Mouse (Mus musculus): ENCODE measurements around the gene Saal1. TPM values are rescaled to one million over a fixed set of nuclear protein-coding genes. Genes with fewer than 3 reads are reported as not detected.

Gene Saal1
- polyA plus RNA-seq, 1 experiment from 2014 or later = 28.9 TPM

- Histone ChIP-seq H3K27ac (no peak overlapping the region), H3K9me3 (no peaks in the 10 kb centered on the region), H3K9ac (no peak overlapping the region), H3K27me3 (no peaks in the 10 kb centered on the region), H3K4me1 (no peaks in the 10 kb centered on the region), H3K4me3 (no peak overlapping the region), H3K4me2 (no peak overlapping the region), H3K36me3 (no peaks in the 10 kb centered on the region)
- no peak for ATAC-seq (ENCODE audit: insufficient number of reproducible peaks, low FRiP score, low TSS enrichment, low read depth)
- WGBS = 76% methylated on average over 4 of the region's 4 CpGs
These were observed 61.9 kb downstream of the Saal1 start for GRCm38 (mm10) chr7:46648431-46649140.

- H3K27me3 ChIP-seq = no peaks in the 10 kb centered on the region
- WGBS = 84% methylated on average over 1 of the region's 1 CpGs
- H3K4me1 ChIP-seq = peaks cover 13% of the 10 kb centered on the region
- no peaks in the 10 kb centered on the region for H3K36me3 ChIP-seq
- no peak overlapping the region for H3K27ac ChIP-seq
- H3K4me3 ChIP-seq = no peak overlapping the region
- no peaks in the 10 kb centered on the region for H3K9me3 ChIP-seq
- ATAC-seq (ENCODE audit: insufficient number of reproducible peaks, low FRiP score, low TSS enrichment, low read depth) = no peak
- no peak overlapping the region for H3K4me2 ChIP-seq
- no peak overlapping the region for H3K9ac ChIP-seq
These were observed 67.3 kb downstream of the Saal1 start for GRCm38 (mm10) chr7:46643172-46643571.

- no peak for ATAC-seq (ENCODE audit: insufficient number of reproducible peaks, low FRiP score, low TSS enrichment, low read depth)
- Histone ChIP-seq H3K4me3 (peak overlapping the region; percentile 71), H3K36me3 (no peaks in the 10 kb centered on the region), H3K4me1 (peaks cover 13% of the 10 kb centered on the region), H3K9ac (peak overlapping the region; percentile 56), H3K27me3 (no peaks in the 10 kb centered on the region), H3K4me2 (peak overlapping the region; percentile 93), H3K9me3 (no peaks in the 10 kb centered on the region), H3K27ac (no peak overlapping the region)
- WGBS = 17% methylated on average over 17 of the region's 17 CpGs
These were observed 70.4 kb downstream of the Saal1 start for GRCm38 (mm10) chr7:46640062-46640461.

GRCm38 (mm10) chr7:46639692-46640031 is 70.8 kb downstream of the Saal1 start, which contains the start of gene Sergef:
TSS of gene Sergef (minus strand) at chr7:46639807.
- Histone ChIP-seq H3K9ac (peak within 1 kb of the TSS; percentile 56), H3K27me3 (no peaks in the 10 kb centered on the region), H3K4me3 (peak within 1 kb of the TSS; percentile 71), H3K4me2 (peak within 1 kb of the TSS; percentile 93), H3K27ac (no peak within 1 kb of the TSS; the same call in 1 of the 2 replicates), H3K36me3 (no peaks in the 10 kb centered on the region), H3K4me1 (peaks cover 13% of the 10 kb centered on the region), H3K9me3 (no peaks in the 10 kb centered on the region)
- peak; percentile 89 for ATAC-seq (ENCODE audit: insufficient number of reproducible peaks, low FRiP score, low TSS enrichment, low read depth)
- WGBS = under 1% methylated on average over 30 of the region's 30 CpGs

GRCm38 (mm10) chr7:46638889-46639691 is 71.4 kb downstream of the Saal1 start:
- Histone ChIP-seq H3K4me2 (peak overlapping the region; percentile 93), H3K27me3 (no peaks in the 10 kb centered on the region), H3K9ac (peak overlapping the region; percentile 56), H3K4me3 (peak overlapping the region; percentile 71), H3K27ac (no peak overlapping the region; the same call in 1 of the 2 replicates), H3K9me3 (no peaks in the 10 kb centered on the region), H3K4me1 (peaks cover 13% of the 10 kb centered on the region), H3K36me3 (no peaks in the 10 kb centered on the region)
- ATAC-seq (ENCODE audit: insufficient number of reproducible peaks, low FRiP score, low TSS enrichment, low read depth) = no peak
- WGBS = 9% methylated on average over 32 of the region's 32 CpGs

Other genes starting within 250 kb of the Saal1 start
- gene Sergef, start 70.9 kb downstream of the Saal1 start, polyA plus RNA-seq (2015; fragmentation: Nextera tagmentation; extraction: Ambion mirVana) = 15.5 and 16.5 TPM in 2 replicates
- 2.5 and 3.0 TPM in 2 replicates for gene Tph1, start 38.1 kb downstream of the Saal1 start, polyA plus RNA-seq (2015; fragmentation: Nextera tagmentation; extraction: Ambion mirVana)
- 0.50 and 0.67 TPM in 2 replicates for gene Saa3, start 5.0 kb upstream of the Saal1 start, polyA plus RNA-seq (2015; fragmentation: Nextera tagmentation; extraction: Ambion mirVana)
- not detected in 2 replicates for gene Saa4, start 21.9 kb upstream of the Saal1 start, polyA plus RNA-seq (2015; fragmentation: Nextera tagmentation; extraction: Ambion mirVana)
- 1.2 and 1.9 TPM in 2 replicates for gene Saa1, start 32.3 kb upstream of the Saal1 start, polyA plus RNA-seq (2015; fragmentation: Nextera tagmentation; extraction: Ambion mirVana)
- 0.41 and 0.78 TPM in 2 replicates for gene Saa2, start 41.1 kb upstream of the Saal1 start, polyA plus RNA-seq (2015; fragmentation: Nextera tagmentation; extraction: Ambion mirVana)
- 20.8 and 23.2 TPM in 2 replicates for gene Hps5, start 85.4 kb upstream of the Saal1 start, polyA plus RNA-seq (2015; fragmentation: Nextera tagmentation; extraction: Ambion mirVana)
- gene Gtf2h1, start 85.4 kb upstream of the Saal1 start, polyA plus RNA-seq (2015; fragmentation: Nextera tagmentation; extraction: Ambion mirVana) = 49.8 and 52.4 TPM in 2 replicates
- 1,928 and 2,051 TPM in 2 replicates for gene Ldha, start 130.8 kb upstream of the Saal1 start, polyA plus RNA-seq (2015; fragmentation: Nextera tagmentation; extraction: Ambion mirVana)
- 0.26 TPM in 1 of 2 replicates, not detected in the other for gene Ldhc, start 150.5 kb upstream of the Saal1 start, polyA plus RNA-seq (2015; fragmentation: Nextera tagmentation; extraction: Ambion mirVana)
- gene Tsg101, start 209.3 kb upstream of the Saal1 start, polyA plus RNA-seq (2015; fragmentation: Nextera tagmentation; extraction: Ambion mirVana) = 161 and 169 TPM in 2 replicates
- 11.1 and 11.2 TPM in 2 replicates for gene Uevld, start 247.8 kb upstream of the Saal1 start, polyA plus RNA-seq (2015; fragmentation: Nextera tagmentation; extraction: Ambion mirVana)